Mouse (Mus musculus): Measurements from ENCODE around the gene Tpgs1.

Tpgs1 gene

GRCm38 (mm10) chr10:79668076-79668475, 1.1 kb upstream of the Tpgs1 start:
- no peak for DNase-seq (ENCODE audit: low spot score)

DNA sequence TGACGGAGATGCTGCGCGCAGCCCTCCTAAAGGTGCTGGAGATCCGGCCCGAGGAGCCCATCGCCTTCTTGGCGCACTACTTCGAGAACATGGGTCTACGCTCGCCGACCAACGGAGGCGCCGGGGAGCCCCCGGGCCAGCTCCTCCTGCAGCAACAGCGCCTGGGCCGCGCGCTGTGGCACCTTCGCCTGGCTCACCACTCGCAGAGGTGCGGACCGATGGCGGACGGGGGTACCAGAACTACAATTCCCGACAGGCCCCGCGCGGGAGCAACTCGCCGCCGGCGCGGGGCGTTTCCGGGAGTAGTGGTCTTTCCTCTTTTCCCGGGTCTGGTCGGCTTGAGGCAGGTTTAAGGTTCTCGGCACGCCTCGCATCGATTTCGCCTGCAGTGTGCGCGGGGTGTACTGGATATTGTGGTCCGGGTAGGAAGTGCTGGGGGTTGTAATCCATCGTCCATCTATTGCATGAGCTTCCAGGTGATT, 448 bp downstream of the Tpgs1 start:
- DNase-seq (ENCODE audit: low spot score) = peak; percentile 51

- DNase-seq (ENCODE audit: low spot score) = no peak
These were observed 1.1 kb downstream of the Tpgs1 start for GRCm38 (mm10) chr10:79670071-79670888.

GRCm38 (mm10) chr10:79671396-79672087, 2.4 kb downstream of the Tpgs1 start:
- DNase-seq (ENCODE audit: low spot score) = no peak

DNA sequence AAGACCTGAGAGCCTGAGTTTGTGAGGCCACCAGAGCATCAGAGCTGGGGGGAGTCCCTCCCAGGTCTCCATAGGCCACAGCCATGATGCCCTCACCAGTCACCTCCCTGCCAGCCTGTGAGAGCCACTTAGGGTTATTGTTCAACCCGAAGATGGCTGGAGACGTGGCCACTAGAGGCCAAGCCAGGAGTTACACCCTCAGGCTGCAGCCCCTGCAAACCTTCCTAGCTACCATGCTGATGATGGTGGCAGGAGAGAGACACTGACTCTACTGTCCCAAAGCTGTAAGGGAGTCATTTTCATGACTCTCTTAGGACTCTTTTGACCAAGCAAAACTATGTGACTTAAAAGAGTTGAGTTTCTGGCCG, 2.9 kb downstream of the Tpgs1 start:
- DNase-seq (ENCODE audit: low spot score) = no peak

GRCm38 (mm10) chr10:79673054-79673453, 3.9 kb downstream of the Tpgs1 start:
- DNase-seq (ENCODE audit: low spot score) = no peak

DNA sequence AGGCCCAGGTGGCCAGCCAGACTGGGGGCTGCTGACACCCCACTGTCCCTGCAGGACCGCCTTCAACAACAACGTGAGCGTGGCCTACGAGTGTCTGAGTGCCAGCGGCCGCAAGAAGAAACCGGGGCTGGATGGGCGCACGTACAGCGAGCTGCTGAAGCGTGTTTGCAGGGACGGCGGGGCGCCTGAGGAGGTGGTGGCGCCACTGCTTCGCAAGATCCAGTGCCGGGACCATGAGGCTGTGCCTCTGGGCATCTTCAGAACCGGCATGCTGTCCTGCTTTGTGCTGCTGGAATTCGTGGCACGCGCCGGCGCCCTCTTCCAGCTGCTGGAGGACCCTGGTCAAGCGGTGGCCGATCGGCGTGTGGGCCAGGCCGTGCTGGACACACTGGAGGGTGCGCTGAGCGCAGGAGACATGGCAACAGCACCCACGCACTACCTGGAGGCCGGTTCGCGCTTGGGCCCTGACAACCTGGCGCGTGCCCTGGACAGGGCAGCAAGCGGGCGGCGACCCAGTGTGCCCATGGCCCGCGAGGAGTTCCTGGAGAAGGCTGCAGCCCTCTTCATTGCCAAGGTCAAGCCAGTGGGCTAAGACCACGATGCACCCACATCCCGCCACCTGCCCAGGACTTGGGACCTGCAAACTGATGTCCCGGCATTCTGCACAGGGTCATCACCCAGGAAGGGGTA, 6.3 kb downstream of the Tpgs1 start:
- no peak for DNase-seq (ENCODE audit: low spot score)

DNA sequence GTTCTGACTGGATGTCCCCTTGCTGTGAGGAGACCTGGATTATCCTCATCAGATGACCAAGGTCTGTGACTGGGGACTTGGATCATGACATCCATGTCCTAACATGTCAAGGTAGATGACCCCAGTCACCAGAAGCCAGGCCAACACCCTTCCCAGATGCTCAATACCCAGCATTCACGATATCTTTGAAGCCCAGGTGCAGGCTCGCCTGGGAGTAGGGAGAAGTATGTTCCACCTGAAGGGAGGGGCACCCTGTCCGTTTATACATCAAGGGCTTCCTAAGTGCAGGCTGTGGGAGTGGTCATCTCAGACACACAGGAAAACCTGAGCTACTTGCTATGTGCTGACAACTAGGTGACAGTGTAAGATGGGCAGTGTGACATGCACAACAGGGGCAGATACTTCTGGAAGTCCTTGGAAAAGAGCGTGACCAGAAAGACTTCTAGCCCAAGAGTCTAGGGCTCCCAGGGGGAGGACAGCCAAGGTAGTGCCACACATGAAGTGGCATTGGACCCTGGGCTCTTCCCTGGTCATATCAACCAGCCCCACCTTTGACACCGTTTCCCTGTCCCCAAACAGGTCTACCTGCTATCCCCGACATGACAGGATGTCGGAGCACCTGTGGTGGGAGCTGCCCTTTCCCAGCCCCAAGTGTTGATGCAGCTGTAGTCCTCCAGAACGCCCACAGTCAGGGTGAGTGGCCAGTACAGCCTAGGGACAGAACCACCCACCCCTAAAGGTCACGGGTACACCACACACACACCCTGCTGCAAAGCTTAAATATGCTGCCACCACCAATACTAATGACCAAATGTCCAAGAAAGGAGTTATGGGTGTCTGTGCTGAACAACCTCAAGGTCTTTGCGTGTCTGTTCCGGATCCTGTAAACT, 11.7 kb downstream of the Tpgs1 start:
- no peak for DNase-seq (ENCODE audit: low spot score)

DNA sequence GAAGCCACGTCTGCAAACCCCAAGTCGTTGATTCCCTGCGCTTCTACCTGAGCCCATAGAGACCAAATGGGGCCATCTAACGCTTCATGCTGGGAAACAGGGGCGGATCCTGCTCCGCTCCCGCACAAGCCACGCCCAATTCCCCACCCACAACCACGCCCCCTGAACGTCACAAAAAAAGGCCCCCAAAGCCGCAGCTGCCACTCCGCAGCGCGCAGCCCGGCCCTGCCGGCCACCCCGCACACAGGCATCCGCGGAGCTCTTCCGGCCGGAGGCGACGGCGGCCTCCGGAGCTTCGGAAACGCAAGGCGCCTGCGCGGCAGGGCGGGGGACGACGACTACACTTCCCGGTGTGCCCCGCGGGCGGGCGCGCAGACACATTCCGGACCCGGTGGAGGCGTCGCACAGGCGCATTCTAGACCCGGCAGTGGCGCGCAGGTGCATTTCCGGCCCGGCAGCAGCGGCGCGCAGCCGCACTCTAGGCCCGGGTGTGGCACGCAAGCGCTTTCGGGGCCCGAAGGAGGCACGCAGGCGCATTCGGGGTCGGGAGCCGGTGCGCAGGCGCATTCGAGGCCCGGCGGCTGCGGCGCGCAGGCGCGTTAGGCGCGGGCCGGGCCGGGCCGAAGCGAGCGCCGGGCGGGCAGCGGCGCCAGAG, 12.5 kb downstream of the Tpgs1 start, which contains the start of gene Cdc34:
Gene Cdc34 (plus strand): TSS at position 605 of the 655 bp plus-strand sequence.
- peak; percentile 99 for DNase-seq (ENCODE audit: low spot score)

DNA sequence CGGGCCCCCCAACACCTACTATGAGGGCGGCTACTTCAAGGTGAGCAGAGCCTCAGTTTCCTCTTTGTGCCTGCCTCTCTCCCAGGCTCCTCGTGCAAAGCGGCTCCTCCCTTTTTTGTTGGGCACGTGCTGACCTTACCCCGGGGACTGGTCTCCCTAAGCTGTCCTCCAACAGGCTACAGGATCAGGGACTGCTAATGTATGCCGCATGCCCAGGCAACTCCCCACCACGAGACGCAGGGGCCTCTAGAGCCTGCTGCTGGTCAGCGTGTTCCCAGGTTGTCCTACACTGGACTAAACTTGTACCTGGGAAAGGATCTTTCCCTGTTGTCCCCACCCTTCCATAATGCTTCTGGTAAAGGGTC, 13.4 kb downstream of the Tpgs1 start:
- no peak for DNase-seq (ENCODE audit: low spot score)

GRCm38 (mm10) chr10:79682916-79683582, 13.9 kb downstream of the Tpgs1 start:
- DNase-seq (ENCODE audit: low spot score) = peak; percentile 36

- DNase-seq (ENCODE audit: low spot score) = no peak
These were observed 14.8 kb downstream of the Tpgs1 start for GRCm38 (mm10) chr10:79683726-79684640.

DNA sequence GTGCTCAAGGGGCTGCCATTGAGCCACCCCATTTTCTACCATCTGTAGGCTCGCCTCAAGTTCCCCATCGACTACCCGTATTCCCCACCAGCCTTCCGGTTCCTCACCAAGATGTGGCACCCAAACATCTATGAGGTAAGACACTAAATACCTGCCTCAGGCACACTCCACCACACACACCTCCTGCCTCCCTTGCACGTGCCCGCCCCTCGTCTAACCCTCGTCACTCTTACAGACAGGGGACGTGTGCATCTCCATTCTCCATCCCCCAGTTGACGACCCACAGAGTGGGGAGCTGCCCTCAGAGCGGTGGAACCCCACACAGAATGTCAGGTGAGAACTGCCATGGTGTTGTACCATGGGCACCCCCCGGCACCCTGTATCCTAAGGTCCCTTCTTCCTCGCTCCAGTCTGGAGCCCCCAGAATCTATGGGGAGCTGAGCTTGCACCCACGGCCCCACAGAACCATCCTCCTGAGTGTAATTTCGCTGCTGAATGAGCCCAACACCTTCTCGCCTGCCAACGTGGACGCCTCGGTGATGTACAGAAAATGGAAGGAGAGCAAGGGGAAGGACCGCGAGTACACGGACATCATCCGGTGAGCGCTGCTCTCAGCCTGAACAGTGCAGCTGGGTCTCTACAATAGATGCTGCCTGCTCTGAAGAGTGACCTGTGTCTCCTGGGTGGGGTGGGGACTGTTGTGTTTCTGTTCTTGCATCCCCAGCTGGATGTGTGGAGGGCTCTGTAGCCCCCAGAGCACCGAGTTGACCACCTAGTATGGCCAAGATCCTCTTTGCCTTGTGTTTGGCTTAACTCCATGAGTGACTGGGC, 15.8 kb downstream of the Tpgs1 start:
- DNase-seq (ENCODE audit: low spot score) = no peak

DNA sequence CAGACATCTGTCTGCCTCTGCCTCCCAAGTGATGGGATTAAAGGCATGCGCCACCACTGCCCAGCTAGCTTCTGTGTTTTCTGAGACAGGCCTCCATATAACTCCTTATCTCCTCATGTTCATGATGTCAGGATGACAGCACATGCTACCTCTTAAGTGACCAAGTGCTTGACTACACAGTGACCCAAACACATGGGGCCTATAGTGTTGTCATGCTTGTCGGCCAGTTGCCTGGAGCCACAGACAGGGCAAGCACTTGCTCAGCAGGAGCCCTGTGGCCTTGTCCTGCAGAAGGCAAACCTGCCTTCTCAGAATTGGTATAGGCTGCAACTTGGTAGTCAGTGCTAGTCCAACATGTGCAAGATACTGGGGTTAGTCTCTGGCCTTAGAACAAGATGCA, 17.1 kb downstream of the Tpgs1 start:
- DNase-seq (ENCODE audit: low spot score) = no peak

- no peak for DNase-seq (ENCODE audit: low spot score)
These were observed 17.5 kb downstream of the Tpgs1 start for GRCm38 (mm10) chr10:79686691-79687090.

DNA sequence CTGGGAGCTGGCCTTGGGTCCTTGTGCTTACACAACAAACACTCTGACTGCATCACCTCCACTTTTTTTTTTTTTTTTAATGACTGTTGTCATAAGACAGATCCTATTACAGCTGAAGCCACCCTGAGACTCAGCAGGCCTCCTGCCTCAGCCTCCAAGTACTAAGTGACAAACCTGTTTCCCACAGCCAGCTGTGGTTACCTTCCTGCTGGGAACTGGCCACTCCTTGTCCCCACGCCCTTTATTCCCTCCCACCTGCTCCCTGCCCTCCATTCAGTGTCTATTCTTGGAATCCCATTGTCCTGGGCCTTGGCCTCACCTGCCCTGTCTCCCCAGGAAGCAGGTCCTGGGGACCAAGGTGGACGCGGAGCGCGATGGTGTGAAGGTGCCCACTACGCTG, 18.3 kb downstream of the Tpgs1 start:
- DNase-seq (ENCODE audit: low spot score) = no peak

DNA sequence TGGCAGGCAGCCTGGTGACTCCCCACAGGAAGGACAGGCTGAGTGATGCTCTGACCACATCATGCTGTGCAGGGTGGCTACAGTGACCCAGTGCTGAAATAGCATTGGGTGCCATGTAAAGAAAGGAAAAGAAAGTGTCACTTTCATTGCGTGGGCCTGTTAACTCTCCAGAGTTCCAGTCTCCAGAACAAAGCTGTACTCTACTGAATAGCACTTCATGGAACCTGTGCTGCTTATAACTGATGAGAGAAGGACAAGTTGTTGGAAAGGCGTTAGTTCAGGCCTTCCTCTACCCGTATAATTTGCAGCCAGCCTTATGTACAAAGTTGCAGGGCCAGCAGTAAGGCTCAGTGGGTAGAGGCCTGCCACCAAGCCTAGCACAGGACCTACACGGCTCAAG, 19.6 kb downstream of the Tpgs1 start, which contains the start of gene Gzmm:
Gene Gzmm (plus strand): TSS at position 301 of the 400 bp plus-strand sequence.
- no peak for DNase-seq (ENCODE audit: low spot score)

- no peak for DNase-seq (ENCODE audit: low spot score)
These were observed 20.0 kb downstream of the Tpgs1 start for GRCm38 (mm10) chr10:79689178-79689577.
